ENCODE assay signal across 9 mouse cellular contexts in the genomic region with DNA sequence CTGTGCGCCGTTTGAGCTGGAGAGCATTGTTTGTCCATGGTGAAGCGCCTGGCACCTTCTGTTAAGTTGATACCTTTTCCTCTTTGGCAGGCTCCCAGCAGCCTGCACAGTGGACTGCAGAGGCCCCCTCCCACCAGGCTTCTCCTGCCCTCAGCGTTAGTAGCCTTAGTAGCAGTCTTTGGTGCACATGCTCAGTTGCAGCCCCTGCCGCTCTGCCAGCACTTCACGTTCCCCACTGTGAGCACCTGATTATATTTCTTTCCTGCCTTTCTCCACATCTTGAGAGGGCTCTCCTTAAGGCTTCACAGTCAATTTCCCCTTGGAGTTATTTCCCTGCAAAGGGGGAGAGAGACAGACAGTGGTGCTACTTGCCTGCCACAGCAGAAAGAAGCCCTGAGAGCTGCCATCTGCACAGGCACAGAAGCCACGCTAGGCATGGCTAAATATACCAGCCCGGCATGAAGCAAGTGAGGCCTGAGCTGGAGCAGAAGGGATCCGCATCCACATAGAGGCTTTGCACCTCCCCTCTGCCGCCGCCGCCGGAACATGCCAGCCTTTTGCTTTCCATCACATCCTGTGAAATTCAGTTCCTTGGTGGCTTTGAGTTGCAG.
DNase-seq lines count a peak whose midpoint lies in the region; ATAC-seq lines count a peak whose summit lies in the region.
"Had no signal": no experiment of that assay in that cellular context is flagged by ENCODE, and none has a peak within 500 bp of the region (broad histone marks: within the 10 kb centered on the region; RNA-seq: fewer than 3 reads in every experiment).

No protein-coding gene starts in this region.

- ATAC-seq in midbrain, embryonic 13.5 days: no peak
- ATAC-seq in frontal cortex, adult (ENCODE audit: low TSS enrichment): peak; percentile 82

- H3K9me3 ChIP-seq in midbrain, embryonic 13.5 days: no peaks in the 10 kb centered on the region
- H3K9me3 ChIP-seq in midbrain, embryonic 10.5 days (replicated peaks): no peaks in the 10 kb centered on the region

- no peaks in the 10 kb centered on the region for H3K4me1 ChIP-seq in midbrain, embryonic 13.5 days (replicated peaks)
- H3K4me1 ChIP-seq in midbrain, embryonic 10.5 days: no peaks in the 10 kb centered on the region

- H3K4me2 ChIP-seq in midbrain, embryonic 13.5 days (replicated peaks): no peak overlapping the region
- H3K4me2 ChIP-seq: liver, embryonic 11.5 days had no signal

- H3K27me3 ChIP-seq in midbrain, embryonic 13.5 days: no peaks in the 10 kb centered on the region
- H3K27me3 ChIP-seq in midbrain, embryonic 10.5 days (ENCODE audit: low read depth, poor library complexity, severe bottlenecking): no peaks in the 10 kb centered on the region

- DNase-seq in midbrain, embryonic 10.5 days (ENCODE audit: low spot score): no peak
- DNase-seq in left cerebral cortex, postnatal 4 days: peak; percentile 56
- DNase-seq in right cerebral cortex, postnatal 36 days (ENCODE audit: low spot score in 2 of 2): peak; percentile 49 to 60
- no peak for DNase-seq in kidney, postnatal 25 days
- DNase-seq in embryo, embryonic 10.5 days (ENCODE audit: low spot score): no peak
- no peak for DNase-seq in gastrocnemius, postnatal 36 days

- 82% methylated on average over 13 of the region's 13 CpGs for WGBS in midbrain, embryonic 13.5 days
- 84% methylated on average over 13 of the region's 13 CpGs for WGBS in midbrain, embryonic 10.5 days

- no peak overlapping the region for H3K4me3 ChIP-seq in midbrain, embryonic 13.5 days (replicated peaks)
- H3K4me3 ChIP-seq in midbrain, embryonic 10.5 days: no peak overlapping the region

- intact Hi-C loops in left cerebral cortex, postnatal 4 days (cut with DNase I): no loop called here
- intact Hi-C loops in gastrocnemius, postnatal 36 days (cut with DNase I): no loop called here

- H3K9ac ChIP-seq in midbrain, embryonic 13.5 days (replicated peaks): 0 out of 2 replicates have a peak overlapping the region, but pooled peaks have one; percentile 2

- H3K36me3 ChIP-seq in midbrain, embryonic 13.5 days: peaks cover 32% of the 10 kb centered on the region
- peaks cover 25% of the 10 kb centered on the region for H3K36me3 ChIP-seq in midbrain, embryonic 10.5 days

- 0 out of 2 replicates have a peak overlapping the region, but pooled peaks have one; percentile 0 for H3K27ac ChIP-seq in midbrain, embryonic 13.5 days
- no peak overlapping the region for H3K27ac ChIP-seq in midbrain, embryonic 10.5 days (replicated peaks)

Comparison
In these comparisons a context has a peak if more than half of its experiments do, and no peak if none do; other contexts are left out.
1. DNase-seq: peak in left cerebral cortex, postnatal 4 days (single experiment) and right cerebral cortex, postnatal 36 days (2 of 2); none in midbrain, embryonic 10.5 days (single experiment), kidney, postnatal 25 days (0 of 2), embryo, embryonic 10.5 days (single experiment) and gastrocnemius, postnatal 36 days (0 of 2).